Mouse (Mus musculus) gastrocnemius, postnatal 25 days (tissue): ENCODE measurements around the gene Apeh. TPM values are rescaled to one million over a fixed set of nuclear protein-coding genes. Genes with fewer than 3 reads are reported as not detected.

Source experiments
- DNase-seq: peaks from one replicate; pipeline ENCODE4 v3.0.0; 2022
- total RNA-seq, 2 experiments: library from RNA; stranded (reverse); gene quantifications; 1 replicate in 1 of 2; 2 replicates in 1 of 2; pipeline ENCODE4 v1.2.3; 2021

Apeh gene
- total RNA-seq, 2 experiments from 2014 or later = 32.9 to 34.4 TPM

- no peak for DNase-seq
These were observed 26.3 kb upstream of the Apeh start for GRCm38 (mm10) chr9:108120671-108121070.

GRCm38 (mm10) chr9:108119891-108120411, 25.5 kb upstream of the Apeh start:
- peak; percentile 78 for DNase-seq

- DNase-seq = no peak
These were observed 22.7 kb upstream of the Apeh start for GRCm38 (mm10) chr9:108117143-108117542.

- no peak for DNase-seq
These were observed 21.1 kb upstream of the Apeh start for GRCm38 (mm10) chr9:108115290-108116077.

GRCm38 (mm10) chr9:108112719-108113340, 18.4 kb upstream of the Apeh start:
- peak; percentile 76 for DNase-seq

GRCm38 (mm10) chr9:108111593-108112121, 17.3 kb upstream of the Apeh start:
- no peak for DNase-seq

- peak; percentile 19 for DNase-seq
These were observed 16.7 kb upstream of the Apeh start for GRCm38 (mm10) chr9:108111101-108111592.

- no peak for DNase-seq
These were observed 15.8 kb upstream of the Apeh start for GRCm38 (mm10) chr9:108110160-108110559.

- DNase-seq = no peak
These were observed 13.5 kb upstream of the Apeh start for GRCm38 (mm10) chr9:108107867-108108266.

- DNase-seq = no peak
These were observed 11.7 kb upstream of the Apeh start for GRCm38 (mm10) chr9:108106090-108106489.

- no peak for DNase-seq
These were observed 11.1 kb upstream of the Apeh start for GRCm38 (mm10) chr9:108105549-108105863.

GRCm38 (mm10) chr9:108104766-108105548, 10.6 kb upstream of the Apeh start:
- no peak for DNase-seq

- no peak for DNase-seq
These were observed 5.2 kb upstream of the Apeh start for GRCm38 (mm10) chr9:108099619-108100018.

GRCm38 (mm10) chr9:108095949-108096712, 1.7 kb upstream of the Apeh start:
- DNase-seq = no peak

GRCm38 (mm10) chr9:108095518-108095917, 1.1 kb upstream of the Apeh start:
- DNase-seq = no peak

- no peak for DNase-seq
These were observed 599 bp upstream of the Apeh start for GRCm38 (mm10) chr9:108094998-108095411.

- no peak for DNase-seq
These were observed 820 bp downstream of the Apeh start for GRCm38 (mm10) chr9:108093586-108093985.

GRCm38 (mm10) chr9:108090611-108091120, 3.7 kb downstream of the Apeh start:
- no peak for DNase-seq

- DNase-seq = no peak
These were observed 9.1 kb downstream of the Apeh start for GRCm38 (mm10) chr9:108085261-108085660.

GRCm38 (mm10) chr9:108083561-108083960, 10.8 kb downstream of the Apeh start:
- no peak for DNase-seq

- no peak for DNase-seq
These were observed 11.4 kb downstream of the Apeh start, which contains the start of gene Rnf123 for GRCm38 (mm10) chr9:108082988-108083431. Gene Rnf123, minus strand, starts transcription at chr9:108083346.
